Mouse (Mus musculus) embryo, embryonic 11.5 days (tissue): ENCODE data around the gene Nop56.

Source experiments
- DNase-seq: peaks from one replicate; pipeline ENCODE4 v3.0.0-alpha.2; 2012; ENCODE audit warnings: low read depth, low spot score

Gene Nop56

GRCm38 (mm10) chr2:130274149-130274861, at the start of gene Nop56:
Nop56 (plus strand) TSS chr2:130274430.
- peak; percentile 97 for DNase-seq

- DNase-seq: peak; percentile 38
Measured at GRCm38 (mm10) chr2:130246912-130247311, 27.3 kb upstream of the Nop56 start.

- DNase-seq: no peak
Measured at GRCm38 (mm10) chr2:130248226-130248625, 26.0 kb upstream of the Nop56 start.

GRCm38 (mm10) chr2:130256762-130257161, 17.5 kb upstream of the Nop56 start:
- DNase-seq: no peak

- no peak for DNase-seq
Measured at GRCm38 (mm10) chr2:130260822-130261221, 13.4 kb upstream of the Nop56 start.

GRCm38 (mm10) chr2:130261914-130262313, 12.3 kb upstream of the Nop56 start:
- DNase-seq: no peak

GRCm38 (mm10) chr2:130262398-130262797, 11.8 kb upstream of the Nop56 start:
- no peak for DNase-seq

GRCm38 (mm10) chr2:130265520-130265919, 8.7 kb upstream of the Nop56 start:
- DNase-seq: no peak

- no peak for DNase-seq
Measured at GRCm38 (mm10) chr2:130268074-130268473, 6.2 kb upstream of the Nop56 start.

GRCm38 (mm10) chr2:130273732-130274131, 498 bp upstream of the Nop56 start:
- DNase-seq: no peak

GRCm38 (mm10) chr2:130274862-130275261, 632 bp downstream of the Nop56 start:
- DNase-seq: no peak

GRCm38 (mm10) chr2:130275649-130276048, 1.4 kb downstream of the Nop56 start:
- peak; percentile 48 for DNase-seq

- DNase-seq: no peak
Measured at GRCm38 (mm10) chr2:130279600-130280091, 5.4 kb downstream of the Nop56 start.

GRCm38 (mm10) chr2:130280224-130280623, 6.0 kb downstream of the Nop56 start:
- DNase-seq: no peak

GRCm38 (mm10) chr2:130280818-130281217, 6.6 kb downstream of the Nop56 start:
- DNase-seq: no peak

- DNase-seq: peak; percentile 72
Measured at GRCm38 (mm10) chr2:130283854-130284654, 9.8 kb downstream of the Nop56 start, which contains the start of gene Idh3b. Idh3b (minus strand) TSS chr2:130284547.

- DNase-seq: no peak
Measured at GRCm38 (mm10) chr2:130289086-130289485, 14.9 kb downstream of the Nop56 start.

- peak; percentile 51 for DNase-seq
Measured at GRCm38 (mm10) chr2:130291434-130291833, 17.2 kb downstream of the Nop56 start.

- no peak for DNase-seq
Measured at GRCm38 (mm10) chr2:130293009-130293408, 18.8 kb downstream of the Nop56 start.

GRCm38 (mm10) chr2:130293486-130293885, 19.3 kb downstream of the Nop56 start:
- DNase-seq: peak; percentile 29

- no peak for DNase-seq
Measured at GRCm38 (mm10) chr2:130294218-130294935, 20.1 kb downstream of the Nop56 start.

GRCm38 (mm10) chr2:130294936-130295277, 20.7 kb downstream of the Nop56 start, which contains the start of gene Ebf4:
Ebf4 (plus strand) TSS chr2:130295169.
- peak; percentile 40 for DNase-seq
